Mouse (Mus musculus): ENCODE data around the gene Grik3. TPM values are rescaled to one million over a fixed set of nuclear protein-coding genes. Genes with fewer than 3 reads are reported as not detected.
"Not testable (repeated sequence)": the region's sequence is repeated elsewhere in the genome, so short reads cannot be mapped to it uniquely, and the experiment has no call there.

The Grik3 gene
- polyA plus RNA-seq, 1 experiment from 2014 or later = 0.15 TPM

DNA sequence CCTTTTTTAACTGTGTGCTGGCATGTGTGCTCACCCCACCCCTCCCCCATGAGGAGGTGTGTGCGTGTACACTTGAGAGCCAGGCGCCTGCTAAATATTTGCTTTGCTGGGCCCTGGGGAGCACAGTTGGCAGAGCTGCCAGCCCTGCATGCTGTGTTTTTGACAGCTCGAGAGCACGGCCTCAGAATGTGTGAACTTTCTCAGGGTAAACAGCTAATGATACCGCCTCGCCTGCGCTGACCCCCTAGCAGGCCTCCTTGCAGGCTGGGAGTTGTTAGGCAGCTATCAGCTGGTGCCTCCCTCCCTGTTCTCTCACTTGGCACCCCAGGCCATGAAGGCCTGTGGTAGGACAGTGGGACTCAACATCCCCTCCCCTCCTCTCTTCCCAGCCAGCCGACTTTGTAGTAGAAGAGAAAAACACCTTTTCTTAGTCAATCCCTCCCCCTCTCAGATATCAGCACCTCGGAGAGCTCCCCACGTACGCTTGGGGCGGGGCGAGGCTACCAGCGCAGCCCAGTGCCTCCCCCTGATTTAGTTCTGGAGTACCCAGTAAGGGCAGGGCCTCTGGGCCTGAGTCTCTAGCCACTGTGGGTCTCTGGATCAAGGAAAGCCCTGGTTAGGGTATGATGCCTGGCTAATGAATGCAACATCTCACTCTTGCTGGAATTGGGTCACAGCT, 99.9 kb downstream of the Grik3 start:
- H3K27me3 ChIP-seq (ENCODE audit: insufficient read depth, poor library complexity, severe bottlenecking) = peaks cover 64% of the 10 kb centered on the region
- H3K9me3 ChIP-seq = no peaks in the 10 kb centered on the region
- 4% methylated on average over 14 of the region's 14 CpGs for WGBS
- no peak overlapping the region for H3K27ac ChIP-seq
- peaks cover 14% of the 10 kb centered on the region for H3K4me1 ChIP-seq
- DNase-seq (ENCODE audit: low spot score) = peak; percentile 84
- H3K4me3 ChIP-seq = no peak overlapping the region
- H3K36me3 ChIP-seq = no peaks in the 10 kb centered on the region

DNA sequence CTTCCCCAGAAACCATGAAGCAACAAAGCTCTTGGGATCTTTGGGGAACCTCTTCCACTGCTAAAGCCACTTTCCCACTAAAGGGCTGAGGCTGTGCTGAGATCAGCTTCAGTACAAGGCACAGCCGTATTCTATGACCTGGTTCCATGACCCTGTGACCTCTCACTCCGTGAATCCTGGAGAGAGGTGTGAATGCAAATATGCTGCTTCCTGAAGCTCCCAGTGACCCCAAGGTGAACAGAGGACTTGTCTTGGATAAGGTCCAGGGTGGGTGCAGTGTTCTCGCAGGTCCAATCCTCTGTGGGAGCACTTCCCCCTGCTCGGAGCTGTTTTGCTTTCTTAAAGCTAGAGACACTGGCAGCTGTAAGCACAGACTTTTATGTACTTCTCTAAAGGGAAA, 102.2 kb downstream of the Grik3 start:
- no peaks in the 10 kb centered on the region for H3K9me3 ChIP-seq
- 33% methylated on average over 4 of the region's 4 CpGs for WGBS
- H3K27ac ChIP-seq = no peak overlapping the region
- no peaks in the 10 kb centered on the region for H3K36me3 ChIP-seq
- DNase-seq (ENCODE audit: low spot score) = no peak
- peaks cover 11% of the 10 kb centered on the region for H3K4me1 ChIP-seq
- H3K4me3 ChIP-seq = no peak overlapping the region
- H3K27me3 ChIP-seq (ENCODE audit: insufficient read depth, poor library complexity, severe bottlenecking) = peaks cover 63% of the 10 kb centered on the region

GRCm38 (mm10) chr4:125595011-125595410, 104.5 kb downstream of the Grik3 start:
- Histone ChIP-seq H3K9me3 (no peaks in the 10 kb centered on the region), H3K27me3 (ENCODE audit: insufficient read depth, poor library complexity, severe bottlenecking) (peaks cover 42% of the 10 kb centered on the region), H3K4me1 (peaks cover 16% of the 10 kb centered on the region), H3K27ac (no peak overlapping the region), H3K36me3 (no peaks in the 10 kb centered on the region), H3K4me3 (no peak overlapping the region)
- no peak for DNase-seq (ENCODE audit: low spot score)
- WGBS = 81% methylated on average over 9 of the region's 9 CpGs

GRCm38 (mm10) chr4:125598677-125599076, 108.2 kb downstream of the Grik3 start:
- no peak for DNase-seq (ENCODE audit: low spot score)
- H3K27ac ChIP-seq = no peak overlapping the region

DNA sequence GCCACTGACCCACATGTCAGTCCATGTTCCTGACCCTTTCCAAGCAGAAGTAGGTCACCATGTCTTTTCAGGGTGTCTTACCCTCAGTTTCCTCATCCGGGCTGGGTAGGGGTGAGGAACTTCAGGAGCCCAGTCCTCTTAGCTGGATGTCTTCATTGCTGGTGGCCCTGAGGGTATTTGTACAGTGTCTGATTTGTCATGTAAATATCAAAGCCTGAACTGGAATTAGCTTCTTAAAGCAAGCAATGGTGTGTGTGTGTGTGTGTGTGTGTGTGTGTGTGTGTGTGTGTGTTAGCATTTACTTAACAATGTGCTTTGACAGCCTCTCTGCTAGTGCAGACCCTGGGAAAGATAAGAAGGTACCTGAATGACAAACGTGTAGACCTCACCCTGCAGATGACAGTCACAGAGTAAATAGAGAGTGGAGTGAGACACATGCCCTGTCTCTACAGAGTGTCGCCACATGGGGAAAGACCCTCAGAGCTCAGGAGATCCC, 109.1 kb downstream of the Grik3 start:
- Histone ChIP-seq H3K27ac (no peak overlapping the region), H3K4me1 (peaks cover 17% of the 10 kb centered on the region), H3K27me3 (ENCODE audit: insufficient read depth, poor library complexity, severe bottlenecking) (peaks cover 31% of the 10 kb centered on the region), H3K36me3 (no peaks in the 10 kb centered on the region), H3K4me3 (no peak overlapping the region), H3K9me3 (no peaks in the 10 kb centered on the region)
- 55% methylated on average over 3 of the region's 3 CpGs for WGBS
- no peak for DNase-seq (ENCODE audit: low spot score)

More at GRCm38 (mm10) chr4:125598677-125599076, 108.2 kb downstream of the Grik3 start:
- no peak overlapping the region for H3K4me3 ChIP-seq
- H3K4me1 ChIP-seq = peaks cover 17% of the 10 kb centered on the region
- no peaks in the 10 kb centered on the region for H3K36me3 ChIP-seq
- no peaks in the 10 kb centered on the region for H3K9me3 ChIP-seq
- WGBS = 34% methylated on average over 10 of the region's 10 CpGs
- H3K27me3 ChIP-seq (ENCODE audit: insufficient read depth, poor library complexity, severe bottlenecking) = peaks cover 32% of the 10 kb centered on the region

GRCm38 (mm10) chr4:125600642-125601041, 110.1 kb downstream of the Grik3 start:
- peaks cover 23% of the 10 kb centered on the region for H3K27me3 ChIP-seq (ENCODE audit: insufficient read depth, poor library complexity, severe bottlenecking)
- no peak for DNase-seq (ENCODE audit: low spot score)
- no peak overlapping the region for H3K4me3 ChIP-seq
- no peak overlapping the region for H3K27ac ChIP-seq
- H3K4me1 ChIP-seq = peaks cover 17% of the 10 kb centered on the region
- WGBS = 56% methylated on average over 8 of the region's 8 CpGs
- H3K36me3 ChIP-seq = no peaks in the 10 kb centered on the region
- H3K9me3 ChIP-seq = no peaks in the 10 kb centered on the region

DNA sequence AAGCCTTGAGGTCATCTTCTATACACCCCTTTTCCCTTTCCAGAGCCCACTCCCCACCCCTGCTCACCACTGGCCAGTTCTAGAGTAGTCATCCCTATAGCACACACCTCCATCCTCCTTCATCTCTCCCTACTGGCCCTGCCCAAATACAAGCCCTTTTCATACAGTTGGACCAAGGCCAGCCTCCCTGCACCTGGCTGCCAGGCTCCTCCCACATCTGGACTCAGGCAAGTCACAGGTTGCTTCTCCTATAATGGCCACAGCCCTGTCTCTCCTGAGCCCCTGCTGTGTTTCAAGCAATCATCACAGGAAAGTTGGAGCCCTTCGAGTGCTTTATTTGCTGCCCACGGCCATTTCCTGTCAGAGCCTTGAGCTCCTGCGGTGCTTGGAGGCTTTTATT, 110.8 kb downstream of the Grik3 start:
- Histone ChIP-seq H3K27me3 (ENCODE audit: insufficient read depth, poor library complexity, severe bottlenecking) (peaks cover 23% of the 10 kb centered on the region), H3K4me1 (peaks cover 17% of the 10 kb centered on the region), H3K36me3 (no peaks in the 10 kb centered on the region), H3K4me3 (no peak overlapping the region), H3K9me3 (no peaks in the 10 kb centered on the region), H3K27ac (no peak overlapping the region)
- WGBS = 67% methylated on average over 3 of the region's 3 CpGs
- DNase-seq (ENCODE audit: low spot score) = no peak

DNA sequence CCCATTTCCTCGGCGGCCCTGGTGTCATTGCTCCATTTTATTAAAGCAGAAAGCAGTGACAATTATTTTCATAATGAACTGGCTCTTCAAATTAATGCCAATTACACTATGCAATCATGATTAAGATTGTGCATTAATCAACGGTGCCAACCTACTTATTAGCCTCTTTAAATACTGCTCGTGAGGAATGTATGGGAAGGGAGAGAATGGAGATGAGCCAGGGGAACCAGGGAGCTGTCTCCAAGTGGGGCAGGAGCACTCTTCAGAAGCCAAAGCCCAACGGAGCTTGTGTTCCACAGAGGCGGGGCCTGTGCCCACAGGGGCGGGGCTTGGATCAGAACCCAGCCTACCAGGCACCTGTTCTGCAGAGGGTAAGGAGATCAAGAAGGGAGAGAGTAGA, 114.0 kb downstream of the Grik3 start:
- Histone ChIP-seq H3K4me3 (no peak overlapping the region), H3K27ac (no peak overlapping the region), H3K27me3 (ENCODE audit: insufficient read depth, poor library complexity, severe bottlenecking) (peaks cover 9% of the 10 kb centered on the region), H3K36me3 (no peaks in the 10 kb centered on the region), H3K4me1 (peaks cover 15% of the 10 kb centered on the region), H3K9me3 (no peaks in the 10 kb centered on the region)
- 63% methylated on average over 7 of the region's 7 CpGs for WGBS
- no peak for DNase-seq (ENCODE audit: low spot score)

- Histone ChIP-seq H3K4me1 (no peaks in the 10 kb centered on the region), H3K27me3 (ENCODE audit: insufficient read depth, poor library complexity, severe bottlenecking) (peaks cover 4% of the 10 kb centered on the region; the same call in 1 of the 2 replicates), H3K36me3 (no peaks in the 10 kb centered on the region), H3K4me3 (no peak overlapping the region), H3K9me3 (no peaks in the 10 kb centered on the region), H3K27ac (no peak overlapping the region)
- DNase-seq (ENCODE audit: low spot score) = no peak
- WGBS = 77% methylated on average over 6 of the region's 6 CpGs
Measured at GRCm38 (mm10) chr4:125606147-125606546, 115.6 kb downstream of the Grik3 start.

- H3K4me1 ChIP-seq = no peaks in the 10 kb centered on the region
- no peak for DNase-seq (ENCODE audit: low spot score)
- WGBS = 37% methylated on average over 10 of the region's 10 CpGs
- no peak overlapping the region for H3K4me3 ChIP-seq
- no peaks in the 10 kb centered on the region for H3K9me3 ChIP-seq
- H3K27me3 ChIP-seq (ENCODE audit: insufficient read depth, poor library complexity, severe bottlenecking) = no peaks in the 10 kb centered on the region
- no peak overlapping the region for H3K27ac ChIP-seq
- no peaks in the 10 kb centered on the region for H3K36me3 ChIP-seq
Measured at GRCm38 (mm10) chr4:125607397-125608042, 117.0 kb downstream of the Grik3 start.

GRCm38 (mm10) chr4:125608896-125609295, 118.4 kb downstream of the Grik3 start:
- H3K27me3 ChIP-seq (ENCODE audit: insufficient read depth, poor library complexity, severe bottlenecking); DNase-seq (ENCODE audit: low spot score); H3K36me3 ChIP-seq; H3K9me3 ChIP-seq; H3K4me1 ChIP-seq; H3K4me3 ChIP-seq; H3K27ac ChIP-seq: not testable (repeated sequence)
- WGBS = 47% methylated on average over 3 of the region's 4 CpGs

DNA sequence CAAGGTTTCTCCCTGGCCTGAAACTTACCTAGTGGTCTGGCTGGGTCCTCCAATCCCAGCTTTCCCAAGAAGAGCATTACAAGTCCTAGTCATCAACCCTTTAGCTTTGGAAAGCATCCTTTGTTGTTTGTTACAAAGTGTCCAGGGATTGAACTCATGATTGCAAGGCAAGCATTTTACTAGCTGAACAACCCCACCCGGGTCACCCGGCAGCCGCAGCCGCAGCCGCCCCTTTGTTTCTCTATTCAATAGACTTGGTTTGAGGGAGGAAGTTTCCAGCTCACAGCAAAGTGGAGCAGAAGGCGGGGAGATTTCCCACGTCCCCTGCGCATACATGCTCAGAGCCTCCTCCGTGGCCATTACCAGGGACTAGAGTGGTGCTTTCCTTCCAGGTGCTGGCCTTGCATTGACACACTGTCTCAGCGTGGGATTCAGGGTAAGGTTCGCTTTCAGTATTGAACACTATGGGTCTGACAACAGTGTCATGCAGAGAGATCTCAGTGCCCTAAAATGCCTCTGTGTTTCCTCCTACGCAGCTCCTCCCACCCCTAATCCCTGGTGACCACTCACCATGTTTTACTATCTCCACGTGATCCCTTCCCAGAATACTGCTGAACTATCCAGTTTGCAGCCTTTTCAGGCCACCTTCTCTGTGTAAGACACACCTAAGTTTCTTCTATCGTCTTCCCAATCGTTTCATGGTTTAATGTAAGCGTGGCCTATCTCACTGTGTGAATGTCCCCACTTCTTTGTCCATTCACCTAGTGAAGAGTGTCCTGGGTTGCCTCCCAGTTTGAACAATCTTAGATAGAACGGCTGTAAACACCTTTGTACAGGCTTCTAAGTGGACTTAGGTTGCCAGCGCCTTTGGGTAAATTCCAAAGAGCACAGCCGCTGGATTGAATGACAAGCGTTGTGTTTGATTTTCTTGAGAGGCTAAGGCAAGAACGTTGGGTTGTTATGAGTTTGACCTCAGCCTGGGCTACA, 119.1 kb downstream of the Grik3 start:
- H3K9me3 ChIP-seq = no peaks in the 10 kb centered on the region
- no peak for DNase-seq (ENCODE audit: low spot score)
- no peak overlapping the region for H3K27ac ChIP-seq
- H3K4me3 ChIP-seq = no peak overlapping the region
- H3K36me3 ChIP-seq = no peaks in the 10 kb centered on the region
- 73% methylated on average over 21 of the region's 21 CpGs for WGBS
- no peaks in the 10 kb centered on the region for H3K27me3 ChIP-seq (ENCODE audit: insufficient read depth, poor library complexity, severe bottlenecking)
- H3K4me1 ChIP-seq = no peaks in the 10 kb centered on the region

DNA sequence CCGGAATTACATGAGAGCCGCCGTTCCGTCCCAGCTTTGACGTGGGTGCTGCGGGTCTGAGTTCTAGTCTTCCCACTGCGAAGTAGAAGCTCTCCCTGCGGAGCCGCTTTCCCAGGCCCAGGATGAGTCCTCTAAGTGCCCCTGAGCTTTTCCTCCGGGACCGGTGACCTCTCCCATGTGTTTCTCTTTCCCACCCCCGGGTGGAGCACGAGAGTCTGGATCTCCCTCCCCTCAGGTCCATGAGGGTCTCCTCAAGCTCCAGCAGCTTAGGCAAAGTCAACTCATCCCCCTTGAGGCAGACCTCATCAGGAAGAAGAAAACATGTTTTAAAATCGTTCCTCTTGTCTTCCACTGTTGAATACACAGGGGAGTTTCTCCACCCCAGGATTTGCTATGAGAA, 127.4 kb downstream of the Grik3 start:
- Histone ChIP-seq H3K27me3 (ENCODE audit: insufficient read depth, poor library complexity, severe bottlenecking) (no peaks in the 10 kb centered on the region), H3K9me3 (no peaks in the 10 kb centered on the region), H3K4me1 (no peaks in the 10 kb centered on the region), H3K36me3 (no peaks in the 10 kb centered on the region), H3K4me3 (no peak overlapping the region), H3K27ac (no peak overlapping the region)
- 76% methylated on average over 14 of the region's 14 CpGs for WGBS
- no peak for DNase-seq (ENCODE audit: low spot score)
